Mouse (Mus musculus): ENCODE measurements around the gene Ccdc13. TPM values are rescaled to one million over a fixed set of nuclear protein-coding genes. Genes with fewer than 3 reads are reported as not detected.

Gene Ccdc13
- total and polyA plus RNA-seq, 3 experiments = not detected

GRCm38 (mm10) chr9:121763716-121764115 is 75.5 kb downstream of the Ccdc13 start:
- no peaks in the 10 kb centered on the region for H3K36me3 ChIP-seq (ENCODE audit: control insufficient read depth in 1 of 2, insufficient read depth in 2 of 2, low read length in 2 of 2)
- no peaks in the 10 kb centered on the region for H3K27me3 ChIP-seq (ENCODE audit: control insufficient read depth in 1 of 2, insufficient read depth in 2 of 2, low read length in 2 of 2)

GRCm38 (mm10) chr9:121762761-121763160 is 76.5 kb downstream of the Ccdc13 start:
- Histone ChIP-seq H3K9me3 (replicated peaks; ENCODE audit: insufficient read depth, low read length) (no peaks in the 10 kb centered on the region), H3K79me2 (ENCODE audit: control insufficient read depth, insufficient read depth, low read length, poor library complexity) (no peaks in the 10 kb centered on the region), H3K9ac (ENCODE audit: control insufficient read depth, low read depth, low read length, poor library complexity, severe bottlenecking) (no peak overlapping the region), H3K36me3 (ENCODE audit: control insufficient read depth in 1 of 2, insufficient read depth in 2 of 2, low read length in 2 of 2) (no peaks in the 10 kb centered on the region), H3K4me1 (ENCODE audit: control insufficient read depth in 1 of 2, insufficient read depth in 2 of 2, low read length in 2 of 2) (no peaks in the 10 kb centered on the region), H3K27ac (ENCODE audit: control insufficient read depth, low read depth, low read length) (no peak overlapping the region), H3K4me3 (ENCODE audit: control insufficient read depth in 1 of 2, insufficient read depth in 1 of 2, low read depth in 2 of 2, low read length in 2 of 2) (no peak overlapping the region), H3K27me3 (ENCODE audit: control insufficient read depth in 1 of 2, insufficient read depth in 2 of 2, low read length in 2 of 2) (no peaks in the 10 kb centered on the region)
- TF ChIP-seq JUND (IDR thresholded peaks at IDR 0.05; ENCODE audit: low read depth, low read length) (no peak), GATA1 (IDR thresholded peaks at IDR 0.05; ENCODE audit: low read depth, low read length) (no peak), MAX (IDR thresholded peaks at IDR 0.05; ENCODE audit: low read length) (no peak), ETS1 (IDR thresholded peaks at IDR 0.05; ENCODE audit: low read depth, low read length) (no peak), RCOR1 (IDR thresholded peaks at IDR 0.05; ENCODE audit: low read depth, low read length) (no peak), MAFK (IDR thresholded peaks at IDR 0.05; ENCODE audit: borderline replicate concordance, low read depth, low read length) (no peak), ZNF384 (IDR thresholded peaks at IDR 0.05; ENCODE audit: low read depth, low read length) (no peak), CTCF (IDR thresholded peaks at IDR 0.05 in 2 of 3, conservative IDR thresholded peaks at IDR 0.05 in 1 of 3; ENCODE audit: control insufficient read depth in 1 of 3, insufficient read depth in 1 of 3, low read depth in 2 of 3, low read length in 3 of 3, poor library complexity in 1 of 3, severe bottlenecking in 1 of 3) (no peak), POLR2AphosphoS5 (IDR thresholded peaks at IDR 0.05; ENCODE audit: borderline replicate concordance, low read depth, low read length) (no peak), GABPA (IDR thresholded peaks at IDR 0.05; ENCODE audit: low read depth, low read length) (no peak), TAL1 (IDR thresholded peaks at IDR 0.05; ENCODE audit: low read length) (no peak), E2F4 (IDR thresholded peaks at IDR 0.05; ENCODE audit: borderline replicate concordance, low read depth, low read length) (no peak), HCFC1 (IDR thresholded peaks at IDR 0.05; ENCODE audit: low read depth, low read length) (no peak), POLR2AphosphoS2 (IDR thresholded peaks at IDR 0.05; ENCODE audit: low read length) (no peak), ZMIZ1 (IDR thresholded peaks at IDR 0.05; ENCODE audit: low read depth, low read length) (no peak)
- DNase-seq (ENCODE audit: low read depth, low spot score) = no peak

More at GRCm38 (mm10) chr9:121763716-121764115, 75.5 kb downstream of the Ccdc13 start:
- no peaks in the 10 kb centered on the region for H3K4me1 ChIP-seq (ENCODE audit: control insufficient read depth in 1 of 2, insufficient read depth in 2 of 2, low read length in 2 of 2)
- no peak for TF ChIP-seq MAZ (IDR thresholded peaks at IDR 0.05; ENCODE audit: low read depth, low read length)
- no peak for TF ChIP-seq MAFK (IDR thresholded peaks at IDR 0.05; ENCODE audit: borderline replicate concordance, low read depth, low read length)
- no peak for TF ChIP-seq ZKSCAN1 (IDR thresholded peaks at IDR 0.05; ENCODE audit: low read depth, low read length)
- TF ChIP-seq POLR2A (IDR thresholded peaks at IDR 0.05; ENCODE audit: control insufficient read depth in 1 of 2, insufficient read depth in 1 of 2, low read depth in 1 of 2, low read length in 2 of 2, poor library complexity in 1 of 2) = no peak
- no peak for TF ChIP-seq KAT2A (conservative IDR thresholded peaks at IDR 0.05; ENCODE audit: low read depth, low read length)
- no peak for TF ChIP-seq USF2 (IDR thresholded peaks at IDR 0.05; ENCODE audit: borderline replicate concordance in 1 of 2, insufficient read depth in 1 of 2, low read depth in 1 of 2, low read length in 2 of 2)
- no peak for TF ChIP-seq JUND (IDR thresholded peaks at IDR 0.05; ENCODE audit: low read depth, low read length)
- no peak overlapping the region for H3K9ac ChIP-seq (ENCODE audit: control insufficient read depth, low read depth, low read length, poor library complexity, severe bottlenecking)
- H3K4me3 ChIP-seq (ENCODE audit: control insufficient read depth in 1 of 2, insufficient read depth in 1 of 2, low read depth in 2 of 2, low read length in 2 of 2) = no peak overlapping the region
- DNase-seq (ENCODE audit: low read depth, low spot score) = no peak
- H3K9me3 ChIP-seq (replicated peaks; ENCODE audit: insufficient read depth, low read length) = no peaks in the 10 kb centered on the region
- no peaks in the 10 kb centered on the region for H3K79me2 ChIP-seq (ENCODE audit: control insufficient read depth, insufficient read depth, low read length, poor library complexity)
- no peak overlapping the region for H3K27ac ChIP-seq (ENCODE audit: control insufficient read depth, low read depth, low read length)
